Mouse (Mus musculus) myocyte (in vitro differentiated cells): ENCODE data around the gene Cdh6.

Experiments
- MAX ChIP-seq: IDR thresholded peaks from one replicate; pipeline ENCODE4 v1.6.1; 2011; ENCODE audit warnings: low read depth, mild to moderate bottlenecking, control low read depth
- POLR2A ChIP-seq: IDR thresholded peaks from one replicate; pipeline ENCODE4 v1.6.1; 2011; ENCODE audit warnings: low read depth, mild to moderate bottlenecking, control low read depth, moderate library complexity; ENCODE audit not compliant: insufficient read length
- SRF ChIP-seq: IDR thresholded peaks from one replicate; pipeline ENCODE4 v1.6.1; 2011; ENCODE audit warnings: low read depth; ENCODE audit not compliant: control insufficient read depth, insufficient read length

- TF ChIP-seq SRF (no peak), POLR2A (no peak), MAX (no peak)
Measured at GRCm38 (mm10) chr15:13047910-13048309, 125.6 kb downstream of the Cdh6 start.
